Mouse (Mus musculus): Measurements from ENCODE around the gene Nthl1. TPM values are rescaled to one million over a fixed set of nuclear protein-coding genes. Genes with fewer than 3 reads are reported as not detected.

Nthl1 gene
- 24.0 and 31.0 TPM in 2 replicates for polyA plus RNA-seq (2012)

GRCm38 (mm10) chr17:24632167-24632812 is at the start of gene Nthl1, which contains the start of gene Tsc2:
TSS of gene Nthl1 (plus strand) at chr17:24632680.
TSS of gene Tsc2 (minus strand) at chr17:24632630.
- no peak for TF ChIP-seq GATA1 (IDR thresholded peaks at IDR 0.05; ENCODE audit: low read length)

GRCm38 (mm10) chr17:24583599-24584460 is 48.6 kb upstream of the Nthl1 start:
- no peak for TF ChIP-seq GATA1 (IDR thresholded peaks at IDR 0.05; ENCODE audit: low read length)

GRCm38 (mm10) chr17:24584520-24584919 is 48.0 kb upstream of the Nthl1 start:
- no peak for TF ChIP-seq GATA1 (IDR thresholded peaks at IDR 0.05; ENCODE audit: low read length)

GRCm38 (mm10) chr17:24586532-24586931 is 45.9 kb upstream of the Nthl1 start:
- TF ChIP-seq GATA1 (IDR thresholded peaks at IDR 0.05; ENCODE audit: low read length): no peak

- TF ChIP-seq GATA1 (IDR thresholded peaks at IDR 0.05; ENCODE audit: low read length): no peak
Observed at GRCm38 (mm10) chr17:24590943-24591342, 41.5 kb upstream of the Nthl1 start.

- TF ChIP-seq GATA1 (IDR thresholded peaks at IDR 0.05; ENCODE audit: low read length): no peak
Observed at GRCm38 (mm10) chr17:24591695-24592094, 40.8 kb upstream of the Nthl1 start.

GRCm38 (mm10) chr17:24593248-24593647 is 39.2 kb upstream of the Nthl1 start:
- TF ChIP-seq GATA1 (IDR thresholded peaks at IDR 0.05; ENCODE audit: low read length): no peak

- no peak for TF ChIP-seq GATA1 (IDR thresholded peaks at IDR 0.05; ENCODE audit: low read length)
Observed at GRCm38 (mm10) chr17:24593992-24594890, 38.2 kb upstream of the Nthl1 start.

- no peak for TF ChIP-seq GATA1 (IDR thresholded peaks at IDR 0.05; ENCODE audit: low read length)
Observed at GRCm38 (mm10) chr17:24595126-24596072, 37.1 kb upstream of the Nthl1 start.

- TF ChIP-seq GATA1 (IDR thresholded peaks at IDR 0.05; ENCODE audit: low read length): no peak
Observed at GRCm38 (mm10) chr17:24596073-24596466, 36.4 kb upstream of the Nthl1 start.

- TF ChIP-seq GATA1 (IDR thresholded peaks at IDR 0.05; ENCODE audit: low read length): no peak
Observed at GRCm38 (mm10) chr17:24596471-24597183, 35.9 kb upstream of the Nthl1 start.

GRCm38 (mm10) chr17:24597989-24598388 is 34.5 kb upstream of the Nthl1 start:
- no peak for TF ChIP-seq GATA1 (IDR thresholded peaks at IDR 0.05; ENCODE audit: low read length)

- no peak for TF ChIP-seq GATA1 (IDR thresholded peaks at IDR 0.05; ENCODE audit: low read length)
Observed at GRCm38 (mm10) chr17:24600502-24600901, 32.0 kb upstream of the Nthl1 start.

GRCm38 (mm10) chr17:24603961-24604360 is 28.5 kb upstream of the Nthl1 start:
- no peak for TF ChIP-seq GATA1 (IDR thresholded peaks at IDR 0.05; ENCODE audit: low read length)
